Comparison of ENCODE assay signal across 23 mouse cellular contexts in the genomic region with DNA sequence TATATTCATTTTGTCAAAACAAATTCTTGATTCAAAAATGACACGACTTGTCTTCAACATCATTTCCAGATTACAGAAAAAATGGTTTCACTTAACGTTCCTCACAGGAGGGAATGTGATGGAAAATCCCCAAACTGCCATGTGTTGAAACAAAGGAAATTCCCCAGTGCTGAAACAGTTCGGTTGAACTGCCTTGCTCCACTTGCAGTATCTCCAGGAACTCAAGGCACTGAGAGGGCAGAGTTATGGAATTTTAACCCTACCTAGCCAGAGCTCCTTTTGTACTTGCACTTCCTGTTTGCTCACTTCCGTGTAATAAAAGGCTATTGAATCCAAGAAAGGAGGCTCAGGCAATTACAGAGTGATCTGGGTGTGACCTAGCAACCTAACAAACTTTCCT. TPM values are rescaled to one million over a fixed set of nuclear protein-coding genes. Genes with fewer than 3 reads are reported as not detected.
DNase-seq lines count a peak whose midpoint lies in the region; ATAC-seq and TF ChIP-seq lines count a peak whose summit lies in the region.
"Had no signal": no experiment of that assay in that cellular context is flagged by ENCODE, and none has a peak within 500 bp of the region (broad histone marks: within the 10 kb centered on the region; RNA-seq: fewer than 3 reads in every experiment).

No protein-coding gene starts in this region.

- H3K9me3 ChIP-seq in forebrain, postnatal 0 days (ENCODE audit: low read length), result no peaks in the 10 kb centered on the region
- no peaks in the 10 kb centered on the region for H3K9me3 ChIP-seq in forebrain, embryonic 14.5 days (replicated peaks; ENCODE audit: control insufficient read depth, low read length)
- no peaks in the 10 kb centered on the region for H3K9me3 ChIP-seq in midbrain, embryonic 13.5 days
- H3K9me3 ChIP-seq: embryonic facial prominence, embryonic 15.5 days; forebrain, embryonic 12.5 days; hindbrain, embryonic 12.5 days; limb, embryonic 12.5 days had no signal

- peak; percentile 1 for DNase-seq in forebrain, postnatal 0 days
- no peak for DNase-seq in forebrain, embryonic 14.5 days (ENCODE audit: low spot score)
- DNase-seq in retina, embryonic 14.5 days (ENCODE audit: low spot score), result peak; percentile 4
- no peak for DNase-seq in retina, postnatal 1 day
- peak; percentile 4 for DNase-seq in induced T-regulatory cell, adult 2 months (ENCODE audit: low read depth)
- DNase-seq in layer of hippocampus, postnatal 25 days (ENCODE audit: extremely low spot score in 1 of 2, low spot score in 1 of 2), result no peak
- DNase-seq: adrenal gland, adult 2 months; cerebellum, postnatal 14 days; gastrocnemius, postnatal 25 days; kidney, postnatal 36 days; lung, postnatal 4 days; midbrain, embryonic 14.5 days had no signal

- H3K27ac ChIP-seq in forebrain, postnatal 0 days (ENCODE audit: low read depth, low read length), result no peak overlapping the region
- H3K27ac ChIP-seq in forebrain, embryonic 14.5 days (ENCODE audit: low read depth, low read length), result no peak overlapping the region
- H3K27ac ChIP-seq in midbrain, embryonic 13.5 days, result no peak overlapping the region
- H3K27ac ChIP-seq: embryonic facial prominence, embryonic 15.5 days; forebrain, embryonic 12.5 days; hindbrain, embryonic 12.5 days; limb, embryonic 12.5 days; liver, embryonic 14.5 days; stomach, postnatal 0 days had no signal

- H3K4me2 ChIP-seq in forebrain, postnatal 0 days (ENCODE audit: low read depth), result no peak overlapping the region
- no peak overlapping the region for H3K4me2 ChIP-seq in forebrain, embryonic 14.5 days (ENCODE audit: low read length)
- H3K4me2 ChIP-seq in midbrain, embryonic 13.5 days (replicated peaks), result no peak overlapping the region
- H3K4me2 ChIP-seq: embryonic facial prominence, embryonic 15.5 days; forebrain, embryonic 12.5 days; hindbrain, embryonic 12.5 days; limb, embryonic 12.5 days had no signal

- peak; percentile 48; the same call in 1 of the 2 replicates for ATAC-seq in forebrain, postnatal 0 days
- no peak for ATAC-seq in forebrain, embryonic 14.5 days
- ATAC-seq in megakaryocyte-erythroid progenitor cell, adult 5-6 weeks (replicated peaks; ENCODE audit: low FRiP score, low TSS enrichment, poor library complexity, severe bottlenecking), result no peak
- no peak for ATAC-seq in midbrain, embryonic 13.5 days

- H3K27me3 ChIP-seq in forebrain, postnatal 0 days (ENCODE audit: insufficient read depth, low read length), result no peaks in the 10 kb centered on the region
- no peaks in the 10 kb centered on the region for H3K27me3 ChIP-seq in forebrain, embryonic 14.5 days (replicated peaks; ENCODE audit: control insufficient read depth, insufficient read depth, low read length)
- no peaks in the 10 kb centered on the region for H3K27me3 ChIP-seq in midbrain, embryonic 13.5 days
- H3K27me3 ChIP-seq: embryonic facial prominence, embryonic 15.5 days; forebrain, embryonic 12.5 days; hindbrain, embryonic 12.5 days; limb, embryonic 12.5 days had no signal

- no peaks in the 10 kb centered on the region for H3K4me1 ChIP-seq in forebrain, postnatal 0 days (ENCODE audit: insufficient read depth)
- no peaks in the 10 kb centered on the region for H3K4me1 ChIP-seq in forebrain, embryonic 14.5 days (ENCODE audit: control insufficient read depth, insufficient read depth, low read length)
- H3K4me1 ChIP-seq in midbrain, embryonic 13.5 days (replicated peaks), result no peaks in the 10 kb centered on the region
- H3K4me1 ChIP-seq: embryonic facial prominence, embryonic 15.5 days; forebrain, embryonic 12.5 days; hindbrain, embryonic 12.5 days; limb, embryonic 12.5 days had no signal

- 45% methylated on average over 4 of the region's 4 CpGs for WGBS in forebrain, postnatal 0 days
- WGBS in forebrain, embryonic 14.5 days, result 59% methylated on average over 4 of the region's 4 CpGs
- WGBS in midbrain, embryonic 13.5 days, result 50% methylated on average over 4 of the region's 4 CpGs

- no peak overlapping the region for H3K9ac ChIP-seq in forebrain, postnatal 0 days
- H3K9ac ChIP-seq in forebrain, embryonic 14.5 days (ENCODE audit: low read length), result no peak overlapping the region
- H3K9ac ChIP-seq in midbrain, embryonic 13.5 days (replicated peaks), result no peak overlapping the region
- H3K9ac ChIP-seq: embryonic facial prominence, embryonic 15.5 days; forebrain, embryonic 12.5 days; hindbrain, embryonic 12.5 days; limb, embryonic 12.5 days; liver, embryonic 14.5 days had no signal

- no peak for TF ChIP-seq CTCF in forebrain, postnatal 0 days (IDR thresholded peaks at IDR 0.05; ENCODE audit: low read depth)

- H3K4me3 ChIP-seq in forebrain, postnatal 0 days (ENCODE audit: low read depth, low read length), result no peak overlapping the region
- no peak overlapping the region for H3K4me3 ChIP-seq in forebrain, embryonic 14.5 days (ENCODE audit: low read depth, low read length)
- no peak overlapping the region for H3K4me3 ChIP-seq in midbrain, embryonic 13.5 days (replicated peaks)
- H3K4me3 ChIP-seq: embryonic facial prominence, embryonic 15.5 days; forebrain, embryonic 12.5 days; hindbrain, embryonic 12.5 days; limb, embryonic 12.5 days had no signal

- H3K36me3 ChIP-seq in forebrain, postnatal 0 days (ENCODE audit: insufficient read depth), result no peaks in the 10 kb centered on the region
- H3K36me3 ChIP-seq in forebrain, embryonic 14.5 days (ENCODE audit: control insufficient read depth, insufficient read depth, low read length), result no peaks in the 10 kb centered on the region
- no peaks in the 10 kb centered on the region for H3K36me3 ChIP-seq in midbrain, embryonic 13.5 days
- H3K36me3 ChIP-seq: embryonic facial prominence, embryonic 15.5 days; forebrain, embryonic 12.5 days; hindbrain, embryonic 12.5 days; limb, embryonic 12.5 days had no signal

RNA-seq across cellular contexts. Expression of a gene that starts 38.5 kb away (rescaled TPM):
- not detected in 2 replicates for total RNA-seq in forebrain, postnatal 0 days (2014; rRNA removed)
- polyA plus RNA-seq in forebrain, postnatal 0 days (2015; fragmentation: Nextera tagmentation; extraction: Ambion mirVana), result not detected in 2 replicates
- not detected in 2 replicates for polyA plus RNA-seq in forebrain, embryonic 14.5 days (2014; fragmentation: Nextera tagmentation; extraction: Ambion mirVana)
- total RNA-seq in megakaryocyte-erythroid progenitor cell, adult 5-6 weeks (2014; fragmentation: Nextera tagmentation), result not detected in 2 replicates
- total RNA-seq in megakaryocyte-erythroid progenitor cell, adult 5-6 weeks (2017), result not detected in 2 replicates
- total RNA-seq in layer of hippocampus, postnatal 25 days (2021), result not detected
- polyA plus RNA-seq in midbrain, embryonic 13.5 days (2015; fragmentation: Nextera tagmentation; extraction: Ambion mirVana), result not detected in 2 replicates
- total RNA-seq: adrenal gland, adult 2 months; gastrocnemius, postnatal 25 days; left cerebral cortex, adult 18-20 months had no signal
- polyA plus RNA-seq: adrenal gland, adult 2 months; embryonic facial prominence, embryonic 15.5 days; forebrain, embryonic 12.5 days; heart, postnatal 0 days; hindbrain, embryonic 12.5 days; intestine, embryonic 14.5 days; limb, embryonic 12.5 days; liver, embryonic 14.5 days; midbrain, embryonic 14.5 days; stomach, postnatal 0 days had no signal

RNA-seq across cellular contexts. Expression of a gene that starts 47.3 kb away (rescaled TPM):
- total RNA-seq in forebrain, postnatal 0 days (2014; rRNA removed), result 23.5 and 27.8 TPM in 2 replicates
- polyA plus RNA-seq in forebrain, postnatal 0 days (2015; fragmentation: Nextera tagmentation; extraction: Ambion mirVana), result 40.5 and 52.0 TPM in 2 replicates
- 27.8 and 40.4 TPM in 2 replicates for polyA plus RNA-seq in forebrain, embryonic 14.5 days (2014; fragmentation: Nextera tagmentation; extraction: Ambion mirVana)
- total RNA-seq in megakaryocyte-erythroid progenitor cell, adult 5-6 weeks (2014; fragmentation: Nextera tagmentation), result 25.4 and 39.3 TPM in 2 replicates
- 27.8 and 37.5 TPM in 2 replicates for total RNA-seq in megakaryocyte-erythroid progenitor cell, adult 5-6 weeks (2017)
- total RNA-seq in layer of hippocampus, postnatal 25 days (2021), result 10 to 100 TPM; 64.7 to 82.2 TPM
- 18.8 and 21.9 TPM in 2 replicates for polyA plus RNA-seq in midbrain, embryonic 13.5 days (2015; fragmentation: Nextera tagmentation; extraction: Ambion mirVana)

Comparison
In these comparisons a context has a peak if more than half of its experiments do, and no peak if none do; other contexts are left out.
1. DNase-seq: peak in forebrain, postnatal 0 days (single experiment), retina, embryonic 14.5 days (single experiment) and induced T-regulatory cell, adult 2 months (single experiment); none in forebrain, embryonic 14.5 days (single experiment), retina, postnatal 1 day (single experiment) and layer of hippocampus, postnatal 25 days (0 of 2).